Mouse (Mus musculus): Measurements from ENCODE around the gene Golt1b. TPM values are rescaled to one million over a fixed set of nuclear protein-coding genes. Genes with fewer than 3 reads are reported as not detected.

Golt1b gene
- total and polyA plus RNA-seq, 2 experiments, result 1.7 to 2.5 TPM

DNA sequence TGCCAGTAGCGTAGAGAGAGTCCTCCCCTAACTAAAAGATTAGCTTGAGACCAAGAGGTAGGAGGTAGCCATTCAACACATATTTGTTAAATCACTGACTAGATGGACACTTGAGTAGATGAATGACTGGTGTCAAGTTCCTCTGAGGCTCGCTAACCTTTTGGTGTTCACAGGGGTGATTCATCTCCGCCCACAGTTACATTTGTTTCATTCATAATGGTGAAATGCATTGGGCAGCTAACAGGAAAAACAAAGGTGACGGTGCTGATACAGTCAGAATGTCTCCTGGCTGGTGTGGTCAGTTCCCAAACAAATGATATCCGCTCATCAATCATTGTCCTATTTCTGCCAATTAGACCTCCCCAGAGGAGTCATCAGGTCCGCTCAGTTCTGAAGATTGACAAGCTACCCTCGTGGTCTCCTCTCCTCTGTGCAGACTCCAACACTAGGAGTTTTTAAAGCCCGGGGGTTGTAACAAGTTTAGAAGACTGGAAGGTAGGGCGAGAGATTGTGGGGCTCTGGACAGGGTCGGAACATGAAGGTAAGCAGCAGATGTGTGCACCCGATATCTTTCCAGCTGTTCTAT is 26.0 kb downstream of the Golt1b start, which contains the start of gene Spx:
Gene Spx, plus strand, starts transcription at position 536 of the 586 bp plus-strand sequence.
- Histone ChIP-seq H3K4me1 (ENCODE audit: control insufficient read depth, insufficient read depth, low read length) (no peaks in the 10 kb centered on the region), H3K9ac (ENCODE audit: low read depth, low read length) (no peak within 1 kb of the TSS), H3K27me3 (ENCODE audit: control insufficient read depth, insufficient read depth, low read length) (peaks cover 5% of the 10 kb centered on the region; the same call in 1 of the 2 replicates), H3K36me3 (ENCODE audit: control insufficient read depth, insufficient read depth, low read length) (no peaks in the 10 kb centered on the region), H3K79me2 (ENCODE audit: control insufficient read depth, insufficient read depth, low read length) (no peaks in the 10 kb centered on the region), H3K27ac (replicated peaks; ENCODE audit: insufficient read depth, low read depth, low read length) (no peak within 1 kb of the TSS), H3K4me3 (ENCODE audit: insufficient read depth, low read depth, low read length) (no peak within 1 kb of the TSS)
- DNase-seq (ENCODE audit: extremely low read depth, low read depth, low spot score), result no peak
- 81% methylated on average over 11 of the region's 11 CpGs for WGBS
- TF ChIP-seq POLR2A (IDR thresholded peaks at IDR 0.05; ENCODE audit: extremely low read depth, insufficient read depth, low read length) (no peak), CTCF (IDR thresholded peaks at IDR 0.05; ENCODE audit: low read depth, low read length) (no peak)

- Histone ChIP-seq H3K36me3 (ENCODE audit: control insufficient read depth, insufficient read depth, low read length) (no peaks in the 10 kb centered on the region), H3K79me2 (ENCODE audit: control insufficient read depth, insufficient read depth, low read length) (no peaks in the 10 kb centered on the region), H3K9ac (ENCODE audit: low read depth, low read length) (no peak overlapping the region), H3K27ac (replicated peaks; ENCODE audit: insufficient read depth, low read depth, low read length) (no peak overlapping the region), H3K27me3 (ENCODE audit: control insufficient read depth, insufficient read depth, low read length) (peaks cover 5% of the 10 kb centered on the region; the same call in 1 of the 2 replicates), H3K4me3 (ENCODE audit: insufficient read depth, low read depth, low read length) (no peak overlapping the region), H3K4me1 (ENCODE audit: control insufficient read depth, insufficient read depth, low read length) (no peaks in the 10 kb centered on the region)
- WGBS, result 27% methylated on average over 12 of the region's 12 CpGs
- no peak for TF ChIP-seq POLR2A (IDR thresholded peaks at IDR 0.05; ENCODE audit: extremely low read depth, insufficient read depth, low read length)
- TF ChIP-seq CTCF (IDR thresholded peaks at IDR 0.05; ENCODE audit: low read depth, low read length), result no peak
- no peak for DNase-seq (ENCODE audit: extremely low read depth, low read depth, low spot score)
Observed at GRCm38 (mm10) chr6:142413845-142414244, 26.8 kb downstream of the Golt1b start.

GRCm38 (mm10) chr6:142414597-142414996 is 27.6 kb downstream of the Golt1b start:
- Histone ChIP-seq H3K4me1 (ENCODE audit: control insufficient read depth, insufficient read depth, low read length) (no peaks in the 10 kb centered on the region), H3K4me3 (ENCODE audit: insufficient read depth, low read depth, low read length) (no peak overlapping the region), H3K27me3 (ENCODE audit: control insufficient read depth, insufficient read depth, low read length) (peaks cover 5% of the 10 kb centered on the region; the same call in 1 of the 2 replicates), H3K36me3 (ENCODE audit: control insufficient read depth, insufficient read depth, low read length) (no peaks in the 10 kb centered on the region), H3K27ac (replicated peaks; ENCODE audit: insufficient read depth, low read depth, low read length) (no peak overlapping the region), H3K79me2 (ENCODE audit: control insufficient read depth, insufficient read depth, low read length) (no peaks in the 10 kb centered on the region), H3K9ac (ENCODE audit: low read depth, low read length) (no peak overlapping the region)
- 2% methylated on average over 24 of the region's 24 CpGs for WGBS
- TF ChIP-seq CTCF (IDR thresholded peaks at IDR 0.05; ENCODE audit: low read depth, low read length), result no peak
- no peak for TF ChIP-seq POLR2A (IDR thresholded peaks at IDR 0.05; ENCODE audit: extremely low read depth, insufficient read depth, low read length)
- no peak for DNase-seq (ENCODE audit: extremely low read depth, low read depth, low spot score)

GRCm38 (mm10) chr6:142424976-142425375 is 38.0 kb downstream of the Golt1b start:
- no peaks in the 10 kb centered on the region for H3K79me2 ChIP-seq (ENCODE audit: control insufficient read depth, insufficient read depth, low read length)
- H3K4me1 ChIP-seq (ENCODE audit: control insufficient read depth, insufficient read depth, low read length), result no peaks in the 10 kb centered on the region
- DNase-seq (ENCODE audit: extremely low read depth, low read depth, low spot score), result no peak
- H3K9ac ChIP-seq (ENCODE audit: low read depth, low read length), result no peak overlapping the region
- peaks cover 76% of the 10 kb centered on the region for H3K36me3 ChIP-seq (ENCODE audit: control insufficient read depth, insufficient read depth, low read length)
- no peaks in the 10 kb centered on the region for H3K27me3 ChIP-seq (ENCODE audit: control insufficient read depth, insufficient read depth, low read length)
- TF ChIP-seq POLR2A (IDR thresholded peaks at IDR 0.05; ENCODE audit: extremely low read depth, insufficient read depth, low read length) (no peak), CTCF (IDR thresholded peaks at IDR 0.05; ENCODE audit: low read depth, low read length) (no peak)
- no peak overlapping the region for H3K27ac ChIP-seq (replicated peaks; ENCODE audit: insufficient read depth, low read depth, low read length)
- H3K4me3 ChIP-seq (ENCODE audit: insufficient read depth, low read depth, low read length), result no peak overlapping the region
- WGBS, result 83% methylated on average over 7 of the region's 7 CpGs

DNA sequence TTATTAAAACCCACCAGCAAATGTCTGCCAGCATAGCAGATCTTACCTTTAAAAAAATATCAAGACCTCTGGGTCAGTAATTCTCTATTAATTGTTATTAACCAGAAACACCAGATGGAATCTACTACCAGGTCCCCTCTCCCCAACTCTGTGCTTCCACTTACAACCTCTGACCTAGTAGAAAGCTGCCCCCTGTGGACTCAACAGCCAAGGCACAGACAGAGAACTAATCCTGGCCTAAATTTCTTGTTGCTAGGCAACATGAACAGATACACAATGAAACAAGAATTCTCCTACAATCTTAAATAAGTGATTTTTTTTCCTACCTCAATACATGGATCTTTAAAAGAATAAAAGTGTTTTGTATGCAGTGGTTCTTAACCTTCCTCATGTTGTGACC is 42.1 kb downstream of the Golt1b start:
- Histone ChIP-seq H3K9ac (ENCODE audit: low read depth, low read length) (no peak overlapping the region), H3K36me3 (ENCODE audit: control insufficient read depth, insufficient read depth, low read length) (peaks cover 64% of the 10 kb centered on the region), H3K4me1 (ENCODE audit: control insufficient read depth, insufficient read depth, low read length) (no peaks in the 10 kb centered on the region), H3K27ac (replicated peaks; ENCODE audit: insufficient read depth, low read depth, low read length) (no peak overlapping the region), H3K27me3 (ENCODE audit: control insufficient read depth, insufficient read depth, low read length) (no peaks in the 10 kb centered on the region), H3K4me3 (ENCODE audit: insufficient read depth, low read depth, low read length) (no peak overlapping the region), H3K79me2 (ENCODE audit: control insufficient read depth, insufficient read depth, low read length) (no peaks in the 10 kb centered on the region)
- no peak for DNase-seq (ENCODE audit: extremely low read depth, low read depth, low spot score)
- TF ChIP-seq POLR2A (IDR thresholded peaks at IDR 0.05; ENCODE audit: extremely low read depth, insufficient read depth, low read length) (no peak), CTCF (IDR thresholded peaks at IDR 0.05; ENCODE audit: low read depth, low read length) (no peak)

GRCm38 (mm10) chr6:142451381-142451780 is 64.4 kb downstream of the Golt1b start:
- no peaks in the 10 kb centered on the region for H3K79me2 ChIP-seq (ENCODE audit: control insufficient read depth, insufficient read depth, low read length)
- H3K9ac ChIP-seq (ENCODE audit: low read depth, low read length), result no peak overlapping the region
- H3K27me3 ChIP-seq (ENCODE audit: control insufficient read depth, insufficient read depth, low read length), result no peaks in the 10 kb centered on the region
- TF ChIP-seq CTCF (IDR thresholded peaks at IDR 0.05; ENCODE audit: low read depth, low read length), result no peak
- TF ChIP-seq POLR2A (IDR thresholded peaks at IDR 0.05; ENCODE audit: extremely low read depth, insufficient read depth, low read length), result no peak
- peak overlapping the region; percentile 6; the same call in 1 of the 2 replicates for H3K27ac ChIP-seq (replicated peaks; ENCODE audit: insufficient read depth, low read depth, low read length)
- H3K36me3 ChIP-seq (ENCODE audit: control insufficient read depth, insufficient read depth, low read length), result peaks cover 66% of the 10 kb centered on the region; the same call in 1 of the 2 replicates
- peak; percentile 98 for DNase-seq (ENCODE audit: extremely low read depth, low read depth, low spot score)
- H3K4me1 ChIP-seq (ENCODE audit: control insufficient read depth, insufficient read depth, low read length), result no peaks in the 10 kb centered on the region; the same call in 1 of the 2 replicates
- no peak overlapping the region for H3K4me3 ChIP-seq (ENCODE audit: insufficient read depth, low read depth, low read length)
- 21% methylated on average over 12 of the region's 12 CpGs for WGBS

Data from liver, adult 2 months (tissue).